Mouse (Mus musculus): ENCODE measurements around the gene 1300017J02Rik.

The 1300017J02Rik gene

GRCm38 (mm10) chr9:103271104-103271503, 33.8 kb downstream of the 1300017J02Rik start:
- DNase-seq (ENCODE audit: low spot score): no peak

- peak; percentile 8 for DNase-seq (ENCODE audit: low spot score)
Observed at GRCm38 (mm10) chr9:103265778-103266177, 39.1 kb downstream of the 1300017J02Rik start.

- DNase-seq (ENCODE audit: low spot score): no peak
Observed at GRCm38 (mm10) chr9:103252906-103253305, 52.0 kb downstream of the 1300017J02Rik start.

- DNase-seq (ENCODE audit: low spot score): no peak
Observed at GRCm38 (mm10) chr9:103248618-103249017, 56.3 kb downstream of the 1300017J02Rik start.

- no peak for DNase-seq (ENCODE audit: low spot score)
Observed at GRCm38 (mm10) chr9:103246526-103247168, 58.2 kb downstream of the 1300017J02Rik start.

- DNase-seq (ENCODE audit: low spot score): no peak
Observed at GRCm38 (mm10) chr9:103243640-103244039, 61.2 kb downstream of the 1300017J02Rik start.

- DNase-seq (ENCODE audit: low spot score): no peak
Observed at GRCm38 (mm10) chr9:103241206-103241605, 63.7 kb downstream of the 1300017J02Rik start.

GRCm38 (mm10) chr9:103239471-103239870, 65.4 kb downstream of the 1300017J02Rik start:
- DNase-seq (ENCODE audit: low spot score): no peak

- no peak for DNase-seq (ENCODE audit: low spot score)
Observed at GRCm38 (mm10) chr9:103234565-103235165, 70.2 kb downstream of the 1300017J02Rik start.

- no peak for DNase-seq (ENCODE audit: low spot score)
Observed at GRCm38 (mm10) chr9:103234059-103234458, 70.8 kb downstream of the 1300017J02Rik start.

GRCm38 (mm10) chr9:103233006-103233395, 71.9 kb downstream of the 1300017J02Rik start:
- no peak for DNase-seq (ENCODE audit: low spot score)

GRCm38 (mm10) chr9:103232232-103233005, 72.5 kb downstream of the 1300017J02Rik start:
- DNase-seq (ENCODE audit: low spot score): no peak

GRCm38 (mm10) chr9:103230151-103230951, 74.5 kb downstream of the 1300017J02Rik start, which contains the start of the genes Gm20425 and Trf:
Gene Gm20425 (minus strand): TSS chr9:103230307.
Gene Trf (minus strand): TSS chr9:103230444.
- DNase-seq (ENCODE audit: low spot score): no peak

GRCm38 (mm10) chr9:103229037-103229867, 75.6 kb downstream of the 1300017J02Rik start:
- DNase-seq (ENCODE audit: low spot score): no peak

- no peak for DNase-seq (ENCODE audit: low spot score)
Observed at GRCm38 (mm10) chr9:103228370-103229003, 76.4 kb downstream of the 1300017J02Rik start.

GRCm38 (mm10) chr9:103227760-103228159, 77.1 kb downstream of the 1300017J02Rik start:
- DNase-seq (ENCODE audit: low spot score): no peak

- DNase-seq (ENCODE audit: low spot score): no peak
Observed at GRCm38 (mm10) chr9:103226806-103227205, 78.1 kb downstream of the 1300017J02Rik start.

GRCm38 (mm10) chr9:103225464-103225863, 79.4 kb downstream of the 1300017J02Rik start:
- DNase-seq (ENCODE audit: low spot score): no peak

GRCm38 (mm10) chr9:103224721-103225120, 80.2 kb downstream of the 1300017J02Rik start:
- no peak for DNase-seq (ENCODE audit: low spot score)

- no peak for DNase-seq (ENCODE audit: low spot score)
Observed at GRCm38 (mm10) chr9:103214281-103214680, 90.6 kb downstream of the 1300017J02Rik start.

- DNase-seq (ENCODE audit: low spot score): no peak
Observed at GRCm38 (mm10) chr9:103213631-103214030, 91.3 kb downstream of the 1300017J02Rik start.

All from spleen, adult 12 weeks (tissue).